Mouse (Mus musculus): ENCODE measurements around the gene Col8a2. TPM values are rescaled to one million over a fixed set of nuclear protein-coding genes. Genes with fewer than 3 reads are reported as not detected.

Gene Col8a2
- polyA plus RNA-seq, 1 experiment from 2014 or later = 2.1 TPM

- WGBS = under 1% methylated on average over 79 of the region's 80 CpGs
- H3K4me1 ChIP-seq (replicated peaks; ENCODE audit: control insufficient read depth, insufficient read depth, low read length) = peaks cover 23% of the 10 kb centered on the region
Observed at GRCm38 (mm10) chr4:126321111-126321853, 34.7 kb downstream of the Col8a2 start, which contains the start of gene Adprhl2. Gene Adprhl2 (minus strand): TSS chr4:126321703.

GRCm38 (mm10) chr4:126321854-126322511 lies 35.4 kb downstream of the Col8a2 start:
- peak; percentile 29 for ATAC-seq
- peak overlapping the region; percentile 90 for H3K4me3 ChIP-seq (replicated peaks; ENCODE audit: low read length)
- H3K27ac ChIP-seq (ENCODE audit: low read length) = no peak overlapping the region
- peak overlapping the region; percentile 44 for H3K4me2 ChIP-seq (ENCODE audit: low read length)
- peak overlapping the region; percentile 51 for H3K9ac ChIP-seq (replicated peaks; ENCODE audit: low read depth, low read length)
- H3K36me3 ChIP-seq (ENCODE audit: control insufficient read depth, insufficient read depth) = peaks cover 8% of the 10 kb centered on the region
- H3K9me3 ChIP-seq (ENCODE audit: control insufficient read depth, low read length) = no peaks in the 10 kb centered on the region
- 57% methylated on average over 28 of the region's 28 CpGs for WGBS
- H3K4me1 ChIP-seq (replicated peaks; ENCODE audit: control insufficient read depth, insufficient read depth, low read length) = peaks cover 23% of the 10 kb centered on the region
- no peaks in the 10 kb centered on the region for H3K27me3 ChIP-seq (replicated peaks; ENCODE audit: control insufficient read depth, insufficient read depth, low read length)

More at GRCm38 (mm10) chr4:126321111-126321853, 34.7 kb downstream of the Col8a2 start, which contains the start of gene Adprhl2:
- no peaks in the 10 kb centered on the region for H3K27me3 ChIP-seq (replicated peaks; ENCODE audit: control insufficient read depth, insufficient read depth, low read length)
- H3K4me2 ChIP-seq (ENCODE audit: low read length) = peak within 1 kb of the TSS; percentile 97
- peak within 1 kb of the TSS; percentile 91 for H3K9ac ChIP-seq (replicated peaks; ENCODE audit: low read depth, low read length)
- peak within 1 kb of the TSS; percentile 77 for H3K27ac ChIP-seq (ENCODE audit: low read length)
- ATAC-seq = peak; percentile 91
- H3K36me3 ChIP-seq (ENCODE audit: control insufficient read depth, insufficient read depth) = peaks cover 12% of the 10 kb centered on the region
- no peaks in the 10 kb centered on the region for H3K9me3 ChIP-seq (ENCODE audit: control insufficient read depth, low read length)
- peak within 1 kb of the TSS; percentile 90 for H3K4me3 ChIP-seq (replicated peaks; ENCODE audit: low read length)

GRCm38 (mm10) chr4:126322646-126323045 lies 36.1 kb downstream of the Col8a2 start:
- ATAC-seq = no peak
- H3K9me3 ChIP-seq (ENCODE audit: control insufficient read depth, low read length) = no peaks in the 10 kb centered on the region
- no peak overlapping the region for H3K4me3 ChIP-seq (replicated peaks; ENCODE audit: low read length)
- H3K27me3 ChIP-seq (replicated peaks; ENCODE audit: control insufficient read depth, insufficient read depth, low read length) = no peaks in the 10 kb centered on the region
- H3K36me3 ChIP-seq (ENCODE audit: control insufficient read depth, insufficient read depth) = peaks cover 3% of the 10 kb centered on the region
- no peak overlapping the region for H3K9ac ChIP-seq (replicated peaks; ENCODE audit: low read depth, low read length)
- no peak overlapping the region for H3K27ac ChIP-seq (ENCODE audit: low read length)
- H3K4me1 ChIP-seq (replicated peaks; ENCODE audit: control insufficient read depth, insufficient read depth, low read length) = peaks cover 23% of the 10 kb centered on the region
- H3K4me2 ChIP-seq (ENCODE audit: low read length) = no peak overlapping the region
- 97% methylated on average over 13 of the region's 13 CpGs for WGBS

- H3K4me1 ChIP-seq (replicated peaks; ENCODE audit: control insufficient read depth, insufficient read depth, low read length) = peaks cover 22% of the 10 kb centered on the region
- ATAC-seq = no peak
- H3K36me3 ChIP-seq (ENCODE audit: control insufficient read depth, insufficient read depth) = no peaks in the 10 kb centered on the region
- H3K4me3 ChIP-seq (replicated peaks; ENCODE audit: low read length) = no peak overlapping the region
- no peaks in the 10 kb centered on the region for H3K27me3 ChIP-seq (replicated peaks; ENCODE audit: control insufficient read depth, insufficient read depth, low read length)
- peak overlapping the region; percentile 35 for H3K9ac ChIP-seq (replicated peaks; ENCODE audit: low read depth, low read length)
- no peaks in the 10 kb centered on the region for H3K9me3 ChIP-seq (ENCODE audit: control insufficient read depth, low read length)
- 15% methylated on average over 13 of the region's 13 CpGs for WGBS
- H3K4me2 ChIP-seq (ENCODE audit: low read length) = peak overlapping the region; percentile 27
- H3K27ac ChIP-seq (ENCODE audit: low read length) = no peak overlapping the region
Observed at GRCm38 (mm10) chr4:126324861-126325260, 38.3 kb downstream of the Col8a2 start.

GRCm38 (mm10) chr4:126325281-126325861 lies 38.8 kb downstream of the Col8a2 start, which contains the start of gene Tekt2:
Gene Tekt2 (minus strand): TSS chr4:126325688.
- Histone ChIP-seq H3K9me3 (ENCODE audit: control insufficient read depth, low read length) (no peaks in the 10 kb centered on the region), H3K4me1 (replicated peaks; ENCODE audit: control insufficient read depth, insufficient read depth, low read length) (peaks cover 16% of the 10 kb centered on the region), H3K27me3 (replicated peaks; ENCODE audit: control insufficient read depth, insufficient read depth, low read length) (no peaks in the 10 kb centered on the region), H3K27ac (ENCODE audit: low read length) (no peak within 1 kb of the TSS), H3K4me2 (ENCODE audit: low read length) (peak within 1 kb of the TSS; percentile 27), H3K36me3 (ENCODE audit: control insufficient read depth, insufficient read depth) (no peaks in the 10 kb centered on the region), H3K4me3 (replicated peaks; ENCODE audit: low read length) (no peak within 1 kb of the TSS), H3K9ac (replicated peaks; ENCODE audit: low read depth, low read length) (peak within 1 kb of the TSS; percentile 35)
- WGBS = 6% methylated on average over 23 of the region's 23 CpGs
- no peak for ATAC-seq

- Histone ChIP-seq H3K4me3 (replicated peaks; ENCODE audit: low read length) (no peak overlapping the region), H3K9me3 (ENCODE audit: control insufficient read depth, low read length) (no peaks in the 10 kb centered on the region), H3K27me3 (replicated peaks; ENCODE audit: control insufficient read depth, insufficient read depth, low read length) (no peaks in the 10 kb centered on the region), H3K9ac (replicated peaks; ENCODE audit: low read depth, low read length) (no peak overlapping the region), H3K27ac (ENCODE audit: low read length) (no peak overlapping the region), H3K4me1 (replicated peaks; ENCODE audit: control insufficient read depth, insufficient read depth, low read length) (peaks cover 10% of the 10 kb centered on the region), H3K36me3 (ENCODE audit: control insufficient read depth, insufficient read depth) (no peaks in the 10 kb centered on the region), H3K4me2 (ENCODE audit: low read length) (no peak overlapping the region)
- no peak for ATAC-seq
- 22% methylated on average over 6 of the region's 6 CpGs for WGBS
Observed at GRCm38 (mm10) chr4:126326036-126326435, 39.4 kb downstream of the Col8a2 start.

GRCm38 (mm10) chr4:126330295-126330694 lies 43.7 kb downstream of the Col8a2 start:
- WGBS = 95% methylated on average over 4 of the region's 4 CpGs
- Histone ChIP-seq H3K4me1 (replicated peaks; ENCODE audit: control insufficient read depth, insufficient read depth, low read length) (peaks cover 3% of the 10 kb centered on the region; the same call in 1 of the 2 replicates), H3K27me3 (replicated peaks; ENCODE audit: control insufficient read depth, insufficient read depth, low read length) (no peaks in the 10 kb centered on the region), H3K9ac (replicated peaks; ENCODE audit: low read depth, low read length) (no peak overlapping the region), H3K4me3 (replicated peaks; ENCODE audit: low read length) (no peak overlapping the region), H3K36me3 (ENCODE audit: control insufficient read depth, insufficient read depth) (no peaks in the 10 kb centered on the region), H3K4me2 (ENCODE audit: low read length) (no peak overlapping the region), H3K9me3 (ENCODE audit: control insufficient read depth, low read length) (no peaks in the 10 kb centered on the region), H3K27ac (ENCODE audit: low read length) (no peak overlapping the region)
- no peak for ATAC-seq

- Histone ChIP-seq H3K27ac (ENCODE audit: low read length) (no peak overlapping the region), H3K4me2 (ENCODE audit: low read length) (no peak overlapping the region), H3K4me1 (replicated peaks; ENCODE audit: control insufficient read depth, insufficient read depth, low read length) (no peaks in the 10 kb centered on the region), H3K9ac (replicated peaks; ENCODE audit: low read depth, low read length) (no peak overlapping the region), H3K36me3 (ENCODE audit: control insufficient read depth, insufficient read depth) (no peaks in the 10 kb centered on the region), H3K9me3 (ENCODE audit: control insufficient read depth, low read length) (no peaks in the 10 kb centered on the region), H3K27me3 (replicated peaks; ENCODE audit: control insufficient read depth, insufficient read depth, low read length) (no peaks in the 10 kb centered on the region), H3K4me3 (replicated peaks; ENCODE audit: low read length) (no peak overlapping the region)
- ATAC-seq = no peak
- WGBS = 83% methylated on average over 1 of the region's 1 CpGs
Observed at GRCm38 (mm10) chr4:126331751-126332150, 45.2 kb downstream of the Col8a2 start.

- Histone ChIP-seq H3K9ac (replicated peaks; ENCODE audit: low read depth, low read length) (no peak overlapping the region), H3K4me3 (replicated peaks; ENCODE audit: low read length) (no peak overlapping the region), H3K9me3 (ENCODE audit: control insufficient read depth, low read length) (no peaks in the 10 kb centered on the region), H3K27me3 (replicated peaks; ENCODE audit: control insufficient read depth, insufficient read depth, low read length) (no peaks in the 10 kb centered on the region), H3K36me3 (ENCODE audit: control insufficient read depth, insufficient read depth) (no peaks in the 10 kb centered on the region), H3K4me2 (ENCODE audit: low read length) (no peak overlapping the region), H3K4me1 (replicated peaks; ENCODE audit: control insufficient read depth, insufficient read depth, low read length) (no peaks in the 10 kb centered on the region), H3K27ac (ENCODE audit: low read length) (no peak overlapping the region)
- 54% methylated on average over 3 of the region's 3 CpGs for WGBS
- no peak for ATAC-seq
Observed at GRCm38 (mm10) chr4:126332358-126332757, 45.8 kb downstream of the Col8a2 start.

Data from forebrain, embryonic 16.5 days (tissue).